In the genomic region with DNA sequence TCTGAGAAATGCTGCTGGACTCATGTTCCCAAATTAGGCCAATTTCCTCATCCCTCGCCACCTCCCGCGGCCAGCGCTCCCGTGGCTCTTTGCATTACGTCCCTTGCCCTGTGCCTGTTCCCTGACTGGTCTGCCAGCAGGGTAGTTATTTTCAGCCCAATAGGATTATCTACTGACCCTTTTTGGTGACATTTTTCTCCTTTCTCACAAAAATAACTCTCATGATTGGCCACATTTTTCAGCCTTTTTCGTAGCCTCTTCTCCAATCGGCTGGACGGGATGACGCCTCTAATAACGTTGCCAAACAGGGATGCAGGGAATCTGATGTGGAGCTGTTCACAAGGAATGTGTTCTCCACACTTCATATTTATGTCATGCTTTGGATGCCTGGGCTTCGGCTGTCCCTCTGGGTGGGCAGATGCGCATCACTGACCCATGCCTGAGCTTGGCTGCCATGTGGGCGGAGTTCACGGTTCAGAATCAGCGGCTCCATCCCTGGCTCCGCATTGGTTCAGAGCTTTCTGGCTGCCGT, we compare ENCODE assay signal across 8 mouse cellular contexts. TPM values are rescaled to one million over a fixed set of nuclear protein-coding genes. Genes with fewer than 3 reads are reported as not detected.
DNase-seq lines count a peak whose midpoint lies in the region; ATAC-seq lines count a peak whose summit lies in the region.

No protein-coding gene starts in this region.

- H3K4me3 ChIP-seq in midbrain, embryonic 16.5 days (ENCODE audit: low read depth, low read length), result no peak overlapping the region

- 25% methylated on average over 18 of the region's 18 CpGs for WGBS in midbrain, embryonic 16.5 days

- peak overlapping the region; percentile 41 for H3K4me2 ChIP-seq in midbrain, embryonic 16.5 days (ENCODE audit: low read length)

- H3K4me1 ChIP-seq in midbrain, embryonic 16.5 days (ENCODE audit: control insufficient read depth, insufficient read depth, low read length), result 0 out of 2 replicates have a peak, but pooled peaks cover 3% of the 10 kb centered on the region

- ATAC-seq in midbrain, embryonic 16.5 days, result 0 out of 2 replicates have a peak, but pooled peaks have one; percentile 42
- no peak for ATAC-seq in megakaryocyte-erythroid progenitor cell, adult 5-6 weeks (replicated peaks; ENCODE audit: low FRiP score, low TSS enrichment, poor library complexity, severe bottlenecking)

- peak overlapping the region; percentile 27; the same call in 1 of the 2 replicates for H3K9ac ChIP-seq in midbrain, embryonic 16.5 days (ENCODE audit: low read depth, low read length)

- no peaks in the 10 kb centered on the region for H3K27me3 ChIP-seq in midbrain, embryonic 16.5 days (ENCODE audit: control insufficient read depth, insufficient read depth, low read depth, low read length)

- no peak overlapping the region for H3K27ac ChIP-seq in midbrain, embryonic 16.5 days (ENCODE audit: low read length)

- H3K9me3 ChIP-seq in midbrain, embryonic 16.5 days (replicated peaks; ENCODE audit: control insufficient read depth, low read length, poor library complexity, severe bottlenecking), result no peaks in the 10 kb centered on the region

- DNase-seq in right cerebral cortex, postnatal 14 days, result peak; percentile 13
- no peak for DNase-seq in right cerebral cortex, postnatal 4 days
- DNase-seq in heart, adult 18-20 months, result peak; percentile 68 to 81
- peak; percentile 37 to 70 for DNase-seq in kidney, postnatal 25 days
- no peak for DNase-seq in testis, postnatal 10 days (ENCODE audit: low spot score)
- no peak for DNase-seq in spleen, adult 12 weeks (ENCODE audit: low spot score)

- peaks cover 5% of the 10 kb centered on the region; the same call in 1 of the 2 replicates for H3K36me3 ChIP-seq in midbrain, embryonic 16.5 days (ENCODE audit: control insufficient read depth, insufficient read depth, low read length)

RNA-seq across cellular contexts. Expression of gene Ift43, which starts 9.3 kb away (rescaled TPM):
- total RNA-seq in heart, adult 18-20 months (2021), result 10 to 100 TPM; 21.5 to 23.9 TPM
- 36.4 and 43.1 TPM in 2 replicates for polyA plus RNA-seq in midbrain, embryonic 16.5 days (2015; fragmentation: Nextera tagmentation; extraction: Ambion mirVana)
- 9.8 TPM in 1 of 2 replicates, not detected in the other for total RNA-seq in megakaryocyte-erythroid progenitor cell, adult 5-6 weeks (2014; fragmentation: Nextera tagmentation)
- total RNA-seq in megakaryocyte-erythroid progenitor cell, adult 5-6 weeks (2017), result not detected in 2 replicates

RNA-seq across cellular contexts. Expression of gene Tgfb3, which starts 12.8 kb away (rescaled TPM):
- total RNA-seq in heart, adult 18-20 months (2021), result 10 to 100 TPM; 13.1 to 13.5 TPM
- polyA plus RNA-seq in midbrain, embryonic 16.5 days (2015; fragmentation: Nextera tagmentation; extraction: Ambion mirVana), result 4.0 and 4.1 TPM in 2 replicates
- not detected in 2 replicates for total RNA-seq in megakaryocyte-erythroid progenitor cell, adult 5-6 weeks (2014; fragmentation: Nextera tagmentation)
- total RNA-seq in megakaryocyte-erythroid progenitor cell, adult 5-6 weeks (2017), result not detected in 2 replicates

Comparison
In these comparisons a context has a peak if more than half of its experiments do, and no peak if none do; other contexts are left out.
1. DNase-seq: peak in right cerebral cortex, postnatal 14 days (single experiment), heart, adult 18-20 months (2 of 2) and kidney, postnatal 25 days (2 of 2); none in right cerebral cortex, postnatal 4 days (single experiment), testis, postnatal 10 days (single experiment) and spleen, adult 12 weeks (single experiment).
2. RNA of gene Tgfb3, which starts 12.8 kb away (total RNA-seq): 13.1 to 13.5 TPM in heart, adult 18-20 months; not detected in megakaryocyte-erythroid progenitor cell, adult 5-6 weeks; every median in the first group is over 10 times any median in the second.